Mouse (Mus musculus) kidney, adult 9 months (tissue): ENCODE measurements around the gene Dnah6.
A peak's percentile ranks its signal among the peaks of the same experiment; 100 is the strongest.

ENCODE experiments used
- DNase-seq: peaks from one replicate; pipeline ENCODE4 v3.0.0; 2022

Dnah6 gene

GRCm38 (mm10) chr6:73221189-73221957, at the start of gene Dnah6:
Gene Dnah6 (minus strand): TSS chr6:73221651.
- DNase-seq: peak; percentile 96

GRCm38 (mm10) chr6:73269374-73269773, 47.9 kb upstream of the Dnah6 start:
- no peak for DNase-seq

DNA sequence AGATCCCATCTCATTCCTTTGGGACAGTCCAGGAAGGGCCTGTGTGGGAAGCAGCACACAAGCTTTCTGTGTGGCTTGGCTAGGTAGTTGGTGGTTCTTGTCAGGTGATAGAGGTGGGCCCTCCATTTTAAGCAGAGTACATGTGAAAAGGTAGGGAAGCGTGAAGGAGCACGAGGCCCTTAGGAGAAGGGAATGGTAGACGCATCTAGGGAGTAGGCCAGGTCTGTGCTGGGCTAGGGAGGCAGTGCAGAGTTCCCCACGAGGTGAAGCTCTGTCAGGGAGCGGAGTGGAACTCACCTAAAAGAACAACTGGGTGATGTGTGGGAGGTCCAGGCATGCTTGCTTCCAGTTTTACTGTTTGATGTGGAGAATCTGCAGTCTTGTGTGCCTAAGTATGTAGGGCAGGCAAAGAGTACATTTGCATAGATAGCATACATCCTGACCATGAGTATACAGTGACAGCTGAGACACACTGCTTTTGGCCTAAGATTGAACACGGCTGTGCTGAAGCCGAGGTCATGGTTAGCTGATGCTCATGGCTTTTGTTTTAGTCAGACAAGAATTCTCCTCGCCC, 46.4 kb upstream of the Dnah6 start:
- DNase-seq: no peak

DNA sequence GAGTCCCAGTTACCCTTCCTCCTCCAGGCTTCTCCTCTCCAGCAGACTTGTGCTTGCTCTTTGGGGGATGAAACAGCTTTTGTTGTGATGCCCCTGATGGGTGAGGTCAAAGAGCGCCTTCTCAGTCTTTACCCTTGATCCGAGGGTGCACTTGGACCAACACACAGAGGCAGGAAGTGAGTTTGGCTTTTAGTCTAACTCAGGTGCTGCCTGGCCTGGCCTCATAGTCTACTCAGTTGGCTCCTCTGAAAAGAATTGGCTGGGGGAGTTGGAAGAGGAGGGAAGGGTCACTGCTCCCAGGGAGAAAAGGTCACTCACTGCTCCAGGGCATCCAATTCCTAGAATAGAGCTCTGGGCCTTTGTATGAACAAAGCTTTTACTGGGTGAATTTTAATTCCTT, 43.4 kb upstream of the Dnah6 start:
- peak; percentile 75 for DNase-seq

DNA sequence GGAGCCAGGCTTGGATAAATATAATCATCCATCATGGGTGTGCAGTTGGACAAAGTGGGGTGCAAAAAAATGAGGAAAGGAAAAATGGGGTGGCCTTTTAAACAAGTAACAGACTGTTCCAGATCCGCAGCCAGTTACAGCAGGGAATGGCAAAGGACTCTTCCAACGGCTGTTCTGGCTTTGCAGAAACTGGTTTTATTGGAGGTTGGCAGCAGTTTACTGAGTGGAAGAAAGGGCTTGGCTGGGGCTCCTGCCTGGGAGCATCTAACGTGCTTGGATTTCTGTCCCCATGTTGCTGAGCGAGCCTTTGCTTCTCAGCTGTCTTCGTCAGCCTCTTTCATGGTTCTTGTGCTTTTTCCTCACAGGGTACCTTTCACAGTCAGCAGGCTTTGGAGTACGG, 38.7 kb upstream of the Dnah6 start:
- DNase-seq: no peak

DNA sequence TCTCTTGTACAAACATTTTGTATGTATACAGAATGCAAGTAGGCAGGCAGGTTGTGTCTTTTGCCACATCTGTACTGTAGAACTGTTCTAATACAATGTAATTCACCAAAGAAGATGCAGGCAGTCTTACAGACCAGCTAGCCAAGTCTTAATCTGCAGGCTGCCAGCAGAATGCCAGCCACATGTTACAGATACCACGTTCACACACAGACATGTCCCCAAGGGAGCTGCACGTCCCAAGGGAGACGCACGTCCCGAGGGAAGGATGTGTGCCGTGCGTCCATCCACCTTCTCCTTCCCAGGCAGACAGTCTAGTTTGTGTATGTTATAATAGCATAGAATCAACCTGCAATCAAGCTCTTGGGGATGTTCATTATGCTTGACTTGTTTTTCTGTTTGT, 35.6 kb upstream of the Dnah6 start:
- no peak for DNase-seq

- peak; percentile 46 for DNase-seq
Observed at GRCm38 (mm10) chr6:73254307-73255228, 33.1 kb upstream of the Dnah6 start.

GRCm38 (mm10) chr6:73253584-73253983, 32.1 kb upstream of the Dnah6 start:
- no peak for DNase-seq

GRCm38 (mm10) chr6:73253006-73253405, 31.6 kb upstream of the Dnah6 start:
- no peak for DNase-seq

- peak; percentile 65 for DNase-seq
Observed at GRCm38 (mm10) chr6:73252396-73252795, 30.9 kb upstream of the Dnah6 start.

DNA sequence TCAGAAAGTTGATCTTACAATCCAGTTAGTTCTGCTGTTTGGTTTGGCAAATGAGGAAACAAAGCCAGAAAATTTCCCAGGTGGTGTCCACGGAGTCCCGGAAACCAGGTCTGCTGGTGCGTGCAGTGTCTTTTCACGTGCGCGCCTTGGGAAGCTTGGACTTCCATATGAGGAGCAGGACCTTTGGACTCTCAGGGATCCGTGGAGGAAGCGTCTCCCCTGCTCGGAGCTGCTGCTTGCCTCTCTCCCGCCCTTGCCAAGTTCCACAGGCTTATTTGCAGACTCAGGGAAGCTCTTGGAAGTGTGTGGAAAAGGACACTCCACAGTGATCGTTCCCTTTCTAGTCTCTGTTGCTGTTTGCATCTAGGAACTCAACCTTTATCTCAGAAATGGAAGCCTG, 29.9 kb upstream of the Dnah6 start:
- DNase-seq: peak; percentile 88

- no peak for DNase-seq
Observed at GRCm38 (mm10) chr6:73249851-73250250, 28.4 kb upstream of the Dnah6 start.

- DNase-seq: peak; percentile 73
Observed at GRCm38 (mm10) chr6:73249049-73249422, 27.6 kb upstream of the Dnah6 start.

GRCm38 (mm10) chr6:73248237-73249048, 27.0 kb upstream of the Dnah6 start, which contains the start of gene Suclg1:
Gene Suclg1 (plus strand): TSS chr6:73248382.
- DNase-seq: peak; percentile 95

DNA sequence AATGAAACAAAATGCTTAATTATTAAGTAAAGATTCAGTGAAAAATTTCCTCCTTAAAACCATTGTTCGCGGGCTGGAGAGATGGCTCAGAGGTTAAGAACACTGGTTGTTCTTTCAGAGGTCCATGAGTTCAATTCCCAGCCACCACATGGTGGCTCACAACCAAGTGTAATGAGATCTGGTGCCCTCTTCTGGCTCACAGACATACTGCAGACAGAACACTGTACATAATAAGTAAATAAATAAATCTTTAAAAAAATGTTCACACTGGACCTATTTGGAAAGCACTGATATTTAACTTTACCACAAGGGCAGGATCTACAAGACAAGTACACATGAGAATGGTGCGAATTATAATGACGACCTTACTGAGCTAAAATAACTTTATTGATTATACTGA, 26.0 kb upstream of the Dnah6 start:
- peak; percentile 57 for DNase-seq

DNA sequence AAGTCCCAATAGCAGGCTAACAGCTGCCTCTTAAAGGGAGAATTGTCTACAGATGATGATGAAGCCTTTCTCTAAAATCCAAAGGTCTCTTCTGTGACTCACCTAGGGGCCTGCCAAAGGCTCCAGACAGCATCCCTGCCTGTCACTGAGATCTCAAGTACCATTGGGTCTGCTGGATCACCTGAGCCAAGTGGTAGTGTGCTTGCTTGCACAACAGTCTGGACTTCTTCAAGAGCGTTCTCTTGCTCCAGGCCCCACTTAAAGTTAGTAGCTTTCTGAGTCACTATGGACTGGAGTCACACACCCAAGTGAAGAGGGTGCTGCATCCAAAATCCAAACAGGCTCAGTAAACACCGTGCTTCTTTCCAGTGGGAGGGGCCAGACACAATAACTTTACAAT, 25.4 kb upstream of the Dnah6 start:
- DNase-seq: no peak

DNA sequence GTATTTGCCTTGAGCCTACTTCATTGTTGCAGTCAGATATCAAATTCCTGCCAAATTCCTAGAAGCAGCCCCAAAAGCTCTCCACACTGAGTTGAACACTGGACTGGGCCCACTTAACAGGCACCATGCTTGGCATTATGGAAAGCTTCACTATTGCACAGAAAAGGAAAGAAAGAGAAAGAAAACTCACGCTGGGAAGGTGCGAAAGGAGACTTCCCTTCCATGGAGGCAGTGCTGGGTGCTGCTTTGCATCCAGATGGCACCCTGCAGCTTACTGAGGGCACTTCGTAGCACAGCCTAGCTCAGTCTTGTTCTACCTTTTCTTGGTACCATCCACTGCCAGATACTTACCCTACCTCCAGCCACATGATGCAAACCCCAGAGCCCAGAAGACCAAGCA, 14.2 kb upstream of the Dnah6 start:
- DNase-seq: no peak

- DNase-seq: peak; percentile 59
Observed at GRCm38 (mm10) chr6:73234302-73234900, 12.9 kb upstream of the Dnah6 start.

GRCm38 (mm10) chr6:73233202-73233726, 11.8 kb upstream of the Dnah6 start:
- DNase-seq: no peak

- DNase-seq: peak; percentile 87
Observed at GRCm38 (mm10) chr6:73232152-73232584, 10.7 kb upstream of the Dnah6 start.

GRCm38 (mm10) chr6:73228881-73229280, 7.4 kb upstream of the Dnah6 start:
- DNase-seq: no peak

- no peak for DNase-seq
Observed at GRCm38 (mm10) chr6:73228408-73228807, 7.0 kb upstream of the Dnah6 start.
